Mouse (Mus musculus) left cerebral cortex, postnatal 4 days (tissue): Measurements from ENCODE around the gene Dok5. TPM values are rescaled to one million over a fixed set of nuclear protein-coding genes. Genes with fewer than 3 reads are reported as not detected.
A peak's percentile ranks its signal among the peaks of the same experiment; 100 is the strongest.

ENCODE experiments used
- DNase-seq: peaks from one replicate; pipeline ENCODE4 v3.0.0-alpha.2; 2022
- intact Hi-C: fragments of 180-260 bp; cut with DNase I; formaldehyde crosslinking; loops from one replicate; pipeline ENCODE4 v1.15.1; 2025
- total RNA-seq, 2 experiments: library from RNA; stranded (reverse); gene quantifications; 2 replicates each; pipeline ENCODE4 v1.2.3; 2021

Dok5 gene
- total RNA-seq, 2 experiments from 2014 or later, result 100 to 127 TPM

DNA sequence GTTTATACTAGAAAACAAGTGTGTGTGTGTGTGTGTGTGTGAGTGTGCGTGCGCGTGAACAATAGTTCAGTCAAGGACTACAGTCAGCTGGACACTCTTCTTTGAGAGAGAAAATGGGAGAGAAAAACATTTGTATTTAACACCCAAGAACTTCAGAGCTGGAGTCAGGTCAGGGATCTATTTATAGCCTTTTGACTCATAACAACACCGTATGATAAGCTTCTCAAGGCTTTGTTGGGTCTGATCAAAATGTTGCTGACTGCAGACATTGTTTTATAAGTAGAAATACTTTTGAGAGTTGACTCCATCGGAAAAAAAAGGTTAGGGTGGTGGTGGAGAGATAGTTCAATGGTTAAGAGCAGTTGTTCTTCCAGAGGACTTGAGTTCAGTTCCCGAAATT is 120.7 kb downstream of the Dok5 start:
- no peak for DNase-seq
- intact Hi-C loops, result loop anchor here (10.0 kb wide), 1 partner anchor 118 kb away; the partner anchor contains the start of gene Dok5

DNA sequence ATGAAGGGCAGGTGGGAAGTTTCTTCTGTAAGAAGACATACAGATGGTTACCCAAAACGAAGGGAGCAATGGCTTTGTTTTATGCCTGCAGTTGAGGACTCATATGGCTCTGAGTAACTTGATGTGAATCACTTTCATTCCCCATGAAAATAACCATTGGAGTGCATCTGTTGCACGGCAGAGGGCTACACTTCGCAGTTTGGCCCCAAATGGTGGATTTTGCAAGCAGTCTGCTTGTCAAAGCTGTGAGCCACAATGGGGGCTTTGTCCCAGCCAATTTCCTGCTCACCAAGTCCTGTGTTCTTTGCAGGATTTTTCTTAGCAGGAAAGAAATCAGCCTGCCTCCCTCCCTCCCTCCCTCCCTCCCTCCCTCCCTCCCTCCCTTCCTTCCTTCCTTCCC is 123.6 kb downstream of the Dok5 start:
- intact Hi-C loops, result loop anchor here (5.0 to 10.0 kb wide), 2 partner anchors 103 to 120 kb away; partner anchors contain the start of gene Dok5
- peak; percentile 39 for DNase-seq

DNA sequence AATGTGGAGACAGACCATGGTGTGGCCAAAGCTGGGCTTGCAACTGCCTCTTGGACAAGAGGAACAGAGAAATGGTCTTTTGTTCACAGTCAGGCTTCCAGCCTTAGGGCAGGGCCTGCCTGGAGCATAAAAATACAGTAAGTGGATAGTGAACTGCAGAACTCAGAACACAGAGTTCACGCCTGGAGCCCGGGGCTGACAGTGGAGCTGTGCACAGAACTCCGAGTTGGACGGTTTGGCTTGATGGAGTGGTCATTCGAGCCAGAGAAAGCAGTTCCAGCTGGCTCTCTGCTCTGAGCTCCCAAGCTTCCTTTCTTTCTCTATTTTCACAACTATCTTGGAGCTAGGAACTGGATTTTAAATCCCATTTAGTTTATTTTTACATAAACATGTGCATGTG is 124.5 kb downstream of the Dok5 start:
- intact Hi-C loops, result loop anchor here (5.0 to 10.0 kb wide), 2 partner anchors 104 to 121 kb away; partner anchors contain the start of gene Dok5
- peak; percentile 49 for DNase-seq

DNA sequence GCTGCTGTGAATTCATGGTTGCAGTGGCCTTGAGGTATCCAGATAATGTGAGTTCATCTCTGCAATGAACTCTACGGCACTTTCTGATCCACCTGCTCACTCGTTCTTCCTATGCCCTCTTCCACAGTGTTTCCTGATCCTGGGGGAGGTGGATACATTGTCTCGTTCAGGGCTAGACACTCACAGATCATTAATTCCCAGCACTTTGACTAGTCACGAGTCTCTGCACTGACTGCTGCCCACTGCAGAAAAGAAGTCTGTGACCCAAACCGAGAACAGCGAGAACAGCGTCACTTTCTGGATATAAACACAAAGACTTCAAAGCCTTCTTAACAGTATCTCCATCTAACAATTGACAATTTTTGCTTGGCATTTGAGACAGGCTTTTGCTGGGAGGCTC is 125.9 kb downstream of the Dok5 start:
- DNase-seq, result no peak
- intact Hi-C loops, result loop anchor here (5.0 to 10.0 kb wide), 2 partner anchors 105 to 123 kb away; partner anchors contain the start of gene Dok5

DNA sequence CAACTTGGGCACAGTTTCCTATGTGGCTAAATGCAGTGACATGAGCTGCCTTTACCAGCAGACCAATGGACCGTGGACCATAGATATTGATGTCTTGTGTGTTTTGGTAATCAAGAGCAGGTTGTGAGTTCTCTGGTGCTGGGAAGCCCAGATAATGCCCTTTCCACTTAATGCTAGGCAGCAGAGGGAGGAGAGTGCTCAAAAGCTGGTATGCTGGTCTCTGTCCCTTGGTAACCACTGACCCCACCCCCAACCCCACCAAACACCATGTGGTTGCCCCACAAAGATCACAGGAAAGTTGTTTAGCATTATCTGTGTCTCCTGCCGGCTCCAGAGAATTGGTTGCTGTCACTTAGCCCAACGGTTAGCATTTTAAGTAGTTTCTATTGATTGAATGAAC is 127.0 kb downstream of the Dok5 start:
- intact Hi-C loops, result loop anchor here (5.0 to 10.0 kb wide), 2 partner anchors 106 to 124 kb away; partner anchors contain the start of gene Dok5
- no peak for DNase-seq

- intact Hi-C loops, result no loop called here
Measured at GRCm38 (mm10) chr2:170860576-170860975, 129.0 kb downstream of the Dok5 start.

DNA sequence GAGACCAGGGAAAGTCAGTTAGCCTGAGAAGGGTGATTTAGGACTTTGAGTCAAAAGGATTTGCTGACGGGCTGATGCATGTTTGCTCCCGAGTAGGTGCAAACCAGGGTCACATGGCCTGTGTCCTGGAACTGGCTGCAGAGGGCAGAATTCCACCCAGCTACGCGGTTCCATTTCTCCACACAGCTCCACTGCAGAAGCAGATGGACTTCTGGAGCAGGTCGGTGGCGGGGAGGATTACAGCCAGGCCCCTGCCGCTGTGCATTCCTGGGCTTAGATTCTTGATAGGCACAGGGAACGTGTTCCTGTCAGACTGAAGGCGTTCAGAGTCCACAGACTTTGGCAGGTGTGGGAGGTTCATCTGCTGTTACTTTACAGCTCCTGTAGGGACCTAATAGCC is 131.2 kb downstream of the Dok5 start:
- no peak for DNase-seq
- intact Hi-C loops, result no loop called here

More at GRCm38 (mm10) chr2:170860576-170860975, 129.0 kb downstream of the Dok5 start:
- no peak for DNase-seq

DNA sequence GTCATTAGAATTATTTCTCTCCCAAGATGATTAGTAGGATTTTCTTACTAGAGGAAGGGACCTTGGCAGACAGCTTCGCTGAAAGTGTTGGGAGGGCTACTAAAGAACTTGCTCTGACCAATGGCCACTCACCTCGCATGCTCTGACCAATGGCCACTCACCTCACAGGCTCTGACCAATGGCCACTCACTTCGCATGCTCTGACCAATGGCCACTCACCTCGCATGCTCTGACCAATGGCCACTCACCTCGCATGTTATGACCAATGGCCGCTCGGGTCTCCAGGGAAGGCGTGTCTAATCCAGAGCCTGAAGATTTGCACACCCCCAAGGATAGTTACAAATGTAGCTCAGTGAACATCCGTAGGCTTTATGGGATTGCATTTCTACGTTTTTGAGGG is 131.6 kb downstream of the Dok5 start:
- intact Hi-C loops, result no loop called here

GRCm38 (mm10) chr2:170864043-170864442 is 132.4 kb downstream of the Dok5 start:
- intact Hi-C loops, result no loop called here

More for the DNA sequence above, 131.6 kb downstream of the Dok5 start:
- DNase-seq, result no peak

DNA sequence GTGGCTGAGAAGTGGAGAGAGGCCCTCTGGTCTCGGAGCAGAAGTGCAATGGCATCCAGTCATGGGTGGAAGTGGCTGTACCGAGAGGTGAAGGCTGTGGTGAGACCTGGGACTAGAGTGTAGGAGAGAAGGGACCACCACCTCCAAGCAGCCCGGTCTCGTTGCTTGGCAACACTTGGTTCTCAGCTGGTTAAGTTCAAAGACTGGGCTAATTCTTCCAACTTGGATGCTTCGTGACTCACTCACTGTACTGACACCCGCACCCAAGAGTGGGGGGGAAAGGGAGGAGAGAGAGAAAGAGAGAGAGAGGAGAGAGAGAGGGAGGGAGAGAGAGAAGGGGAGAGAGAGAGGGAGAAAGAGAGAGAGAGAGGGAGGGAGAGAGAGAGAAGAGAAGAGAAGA is 133.2 kb downstream of the Dok5 start:
- intact Hi-C loops, result no loop called here
- DNase-seq, result no peak

More at GRCm38 (mm10) chr2:170864043-170864442, 132.4 kb downstream of the Dok5 start:
- DNase-seq, result peak; percentile 34

DNA sequence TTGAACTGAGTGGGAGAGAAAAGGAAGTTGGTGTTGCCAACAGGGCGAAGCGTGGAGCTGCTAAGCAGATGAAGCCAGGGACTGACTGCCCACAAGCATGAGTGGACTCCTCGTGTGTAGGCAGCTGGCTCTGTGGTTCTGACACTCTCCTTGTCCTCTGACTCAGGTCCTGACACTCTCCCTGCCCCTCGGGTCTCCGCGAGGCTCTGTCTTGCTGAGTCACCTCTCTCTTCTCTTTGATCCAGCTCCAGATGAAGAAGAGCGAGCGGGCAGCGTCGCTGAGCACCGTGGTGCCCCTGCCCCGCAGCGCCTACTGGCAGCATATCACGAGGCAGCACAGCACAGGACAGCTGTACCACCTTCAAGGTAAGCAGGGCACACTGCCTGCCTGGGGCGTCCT is 139.0 kb downstream of the Dok5 start:
- DNase-seq, result no peak
- intact Hi-C loops, result no loop called here

- intact Hi-C loops, result no loop called here
Measured at GRCm38 (mm10) chr2:170871469-170871868, 139.9 kb downstream of the Dok5 start.

GRCm38 (mm10) chr2:170873382-170873781 is 141.8 kb downstream of the Dok5 start:
- intact Hi-C loops, result loop anchor here (1.0 kb wide), 1 partner anchor 353 kb away; no protein-coding TSS in a partner anchor
- DNase-seq, result peak; percentile 79

More at GRCm38 (mm10) chr2:170871469-170871868, 139.9 kb downstream of the Dok5 start:
- DNase-seq, result no peak

GRCm38 (mm10) chr2:170877515-170877914 is 145.9 kb downstream of the Dok5 start:
- intact Hi-C loops, result loop anchor here (2.0 kb wide), 1 partner anchor 1339 kb away; no protein-coding TSS in a partner anchor
- peak; percentile 88 for DNase-seq

- DNase-seq, result no peak
- intact Hi-C loops, result loop anchor here (2.0 kb wide), 1 partner anchor 1339 kb away; no protein-coding TSS in a partner anchor
Measured at GRCm38 (mm10) chr2:170877936-170878335, 146.3 kb downstream of the Dok5 start.

DNA sequence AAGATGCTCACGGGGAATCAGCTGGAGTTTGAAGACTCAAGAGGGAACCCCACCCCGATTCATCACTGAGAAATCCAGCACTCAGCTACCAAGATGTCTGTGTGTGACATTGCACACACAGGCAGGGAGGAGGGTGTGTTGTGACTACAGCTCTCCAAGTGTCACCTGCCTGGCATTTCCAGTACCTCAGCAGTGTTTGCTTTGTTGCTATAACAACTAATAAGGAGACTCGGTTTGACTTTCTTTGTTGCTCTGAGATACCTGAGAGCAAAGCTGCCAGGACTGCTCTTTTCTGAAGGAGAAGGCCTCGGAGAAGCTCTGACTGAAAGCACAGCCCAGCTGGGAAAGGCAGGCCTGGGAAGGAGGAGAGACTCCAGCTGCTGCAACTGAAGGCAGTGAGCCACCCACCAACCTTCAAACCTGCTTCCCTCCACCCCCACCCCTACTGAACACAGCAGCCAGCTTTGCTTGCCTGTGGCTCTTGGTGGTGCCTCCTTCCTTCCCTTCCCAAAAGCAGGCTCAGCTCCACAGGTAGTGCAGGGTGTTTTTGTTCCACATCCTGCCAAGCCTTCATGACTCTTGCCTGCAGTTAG is 152.7 kb downstream of the Dok5 start:
- no peak for DNase-seq
- intact Hi-C loops, result no loop called here

- DNase-seq, result no peak
- intact Hi-C loops, result no loop called here
Measured at GRCm38 (mm10) chr2:170887984-170888383, 156.4 kb downstream of the Dok5 start.

- intact Hi-C loops, result loop anchor here (5.0 kb wide), 1 partner anchor 1147 kb away; the partner anchor contains the start of gene Cbln4
- DNase-seq, result no peak
Measured at GRCm38 (mm10) chr2:170895096-170895495, 163.5 kb downstream of the Dok5 start.

GRCm38 (mm10) chr2:170902204-170903028 is 170.8 kb downstream of the Dok5 start:
- intact Hi-C loops, result no loop called here

DNA sequence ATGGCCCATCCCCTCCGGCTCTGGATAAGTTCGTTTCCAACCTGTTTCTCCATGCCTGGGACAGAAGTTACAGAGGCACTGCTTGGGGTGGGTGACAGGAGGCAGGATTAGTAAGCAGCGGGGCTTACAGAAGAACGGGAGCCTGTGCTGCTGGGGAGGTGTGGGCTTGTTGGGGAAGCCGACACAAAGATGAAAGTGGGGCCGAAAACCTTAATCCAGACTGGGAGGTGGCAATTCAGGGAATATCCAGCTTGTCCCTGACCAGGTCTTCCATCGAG is 171.4 kb downstream of the Dok5 start:
- DNase-seq, result no peak
- intact Hi-C loops, result no loop called here

More at GRCm38 (mm10) chr2:170902204-170903028, 170.8 kb downstream of the Dok5 start:
- DNase-seq, result no peak

DNA sequence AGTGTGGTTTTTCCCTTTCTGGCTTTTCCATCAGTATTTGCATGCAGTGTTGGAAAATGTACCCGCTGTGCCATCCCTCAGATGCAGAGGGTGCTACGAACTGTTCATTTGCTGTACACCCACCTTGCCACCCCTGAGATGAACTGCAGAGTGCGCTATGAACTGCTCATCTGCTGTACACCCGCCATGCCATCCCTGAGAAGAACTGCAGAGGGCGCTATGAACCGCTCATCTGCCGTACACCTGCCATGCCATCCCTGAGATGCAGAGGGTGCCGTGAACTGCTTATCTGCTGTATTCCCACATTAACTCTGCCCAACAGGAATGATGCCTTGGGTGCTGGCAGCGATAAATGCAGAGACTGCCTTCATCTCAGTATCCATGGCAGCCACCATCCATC is 171.8 kb downstream of the Dok5 start:
- no peak for DNase-seq
- intact Hi-C loops, result no loop called here
